Mouse (Mus musculus) natural killer cell, adult 2 months (primary cell): ENCODE measurements at regions not wholly inside any gene's neighbourhood (a gene's known extent, or its start where the extent isn't known, plus 50 kb on each side); places are given as distances from the start of the nearest gene placed in this dataset.

Source experiments
- DNase-seq, 2 experiments: peaks; one replicate each; pipeline ENCODE4 v3.0.0; 2022; ENCODE audit warnings: low spot score in 2 of 2

DNA sequence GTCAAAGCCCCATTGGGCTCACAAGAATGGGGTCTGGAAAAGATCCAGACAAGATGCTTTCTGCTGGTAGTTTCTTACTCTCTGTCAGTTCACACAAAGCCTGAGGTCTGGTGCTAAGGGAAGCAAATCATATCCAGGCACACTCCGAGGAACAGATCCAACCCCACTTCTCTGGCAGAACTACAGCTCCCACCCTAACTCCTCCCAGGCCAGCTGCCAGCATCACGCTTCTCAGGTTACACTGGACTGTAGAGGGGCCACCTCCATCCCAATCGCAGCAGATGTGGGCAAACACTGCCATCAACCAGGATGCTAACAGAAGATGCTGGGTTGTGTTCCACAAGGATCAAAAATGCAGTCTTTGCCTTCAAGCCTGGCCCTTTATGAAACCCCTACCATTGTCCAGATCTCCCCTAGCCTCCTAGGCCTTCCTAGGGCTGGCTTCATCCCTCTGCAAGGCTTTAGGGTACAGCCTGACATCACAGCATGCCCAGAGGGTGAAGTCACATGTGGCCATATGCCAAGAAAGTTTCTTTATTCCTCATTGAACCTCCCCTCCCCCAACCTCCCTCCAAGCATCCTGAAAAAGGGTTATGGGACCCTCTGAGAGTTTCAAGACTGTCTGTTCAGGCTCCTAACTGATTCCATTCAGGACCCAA is 99.6 kb upstream of the 2610301B20Rik start:
- DNase-seq, result no peak

DNA sequence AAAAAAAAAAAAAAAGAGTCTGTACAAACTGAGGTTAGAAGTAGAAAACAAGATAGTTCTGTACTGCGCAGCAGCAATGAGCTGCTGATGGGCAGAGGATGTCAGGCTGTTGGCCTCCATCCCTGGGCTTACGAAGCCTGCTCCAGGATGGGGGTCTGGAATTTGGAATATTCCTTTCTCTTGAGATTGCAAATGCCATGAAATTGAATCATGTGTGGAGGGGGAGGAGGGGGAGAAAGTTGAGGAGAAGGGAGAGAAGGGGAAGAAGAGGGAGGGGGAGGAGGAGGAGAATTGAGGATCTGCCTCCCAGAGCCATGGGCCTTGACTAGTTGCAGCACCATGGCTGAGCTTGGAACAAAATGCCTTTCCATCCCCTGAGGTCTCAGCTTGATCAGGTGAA is 87.6 kb upstream of the 2610301B20Rik start:
- DNase-seq, result no peak

DNA sequence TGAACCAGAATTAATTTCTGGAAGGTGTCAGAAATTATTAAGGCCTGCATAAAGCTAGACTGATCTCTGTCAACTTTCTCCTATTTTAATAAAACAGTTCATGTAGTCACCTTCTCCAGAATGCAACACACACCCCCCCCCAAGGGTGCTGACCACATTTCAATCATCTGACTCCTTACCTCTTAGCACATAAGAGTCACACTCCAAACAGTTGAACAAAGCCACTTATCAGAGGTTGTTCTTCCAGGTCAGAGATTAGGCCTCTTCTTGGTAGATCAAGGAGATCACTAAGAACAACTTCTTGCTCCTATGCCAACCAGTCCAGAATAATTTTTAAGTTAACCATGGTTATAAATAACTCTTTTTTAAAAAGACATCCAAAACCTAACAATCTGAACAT is 86.0 kb upstream of the 2610301B20Rik start:
- DNase-seq, result no peak

DNA sequence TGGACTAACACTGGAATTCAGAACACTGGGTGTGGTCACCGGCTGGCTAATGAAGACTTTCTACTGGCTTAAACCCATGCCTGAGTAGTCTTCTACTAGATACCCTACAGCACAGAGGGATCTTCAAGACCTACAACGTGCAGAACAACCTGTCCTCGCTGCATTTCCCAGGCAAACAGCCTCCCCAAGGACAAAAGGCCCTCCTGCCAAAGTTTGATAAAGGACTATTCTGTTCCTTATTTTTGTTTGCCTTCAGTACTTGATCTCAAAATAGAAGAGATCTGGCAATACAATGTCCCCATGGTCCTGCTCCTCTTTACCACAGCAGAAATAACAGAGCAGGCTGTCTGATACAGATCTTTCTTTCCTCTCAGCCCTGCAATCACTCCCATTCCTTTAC is 85.2 kb upstream of the 2610301B20Rik start:
- DNase-seq, result no peak

DNA sequence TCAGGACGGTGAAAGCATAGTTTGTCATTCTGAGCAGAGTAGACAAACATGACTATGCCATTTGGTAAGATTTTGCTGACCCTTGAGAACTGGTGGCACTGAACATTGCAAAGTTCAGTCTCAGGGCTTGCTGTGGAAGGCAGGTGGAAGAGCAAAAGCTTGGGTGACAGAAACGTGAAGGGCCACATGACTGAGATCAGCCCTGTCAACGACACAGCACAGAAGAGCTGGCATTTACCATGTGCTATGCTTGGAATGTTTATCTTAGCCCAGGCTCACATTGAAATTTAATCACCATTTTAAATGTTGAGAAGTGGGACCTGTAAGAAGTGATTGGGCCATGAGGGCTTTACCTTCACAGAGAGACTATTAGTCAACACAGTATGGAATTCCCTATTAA is 81.7 kb upstream of the 2610301B20Rik start:
- DNase-seq, result no peak

DNA sequence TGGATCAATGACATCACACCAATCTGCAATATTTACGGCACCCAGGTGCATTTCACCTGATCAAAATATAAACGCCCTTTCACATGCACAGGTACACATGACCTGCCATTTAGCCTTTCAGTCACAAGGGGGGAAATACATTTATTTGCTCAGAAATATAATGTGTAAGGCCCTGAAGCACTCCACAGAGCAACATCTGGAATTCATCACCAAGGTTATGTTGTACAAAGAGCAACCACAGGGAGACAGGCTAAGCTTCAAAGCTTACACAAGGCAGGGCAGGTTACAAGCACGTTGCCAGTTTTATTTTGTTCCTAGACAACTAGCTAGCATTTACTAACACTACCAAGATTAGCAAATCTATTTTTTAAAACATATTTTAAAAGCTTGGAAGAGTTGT is 79.8 kb upstream of the 2610301B20Rik start:
- DNase-seq, result no peak

DNA sequence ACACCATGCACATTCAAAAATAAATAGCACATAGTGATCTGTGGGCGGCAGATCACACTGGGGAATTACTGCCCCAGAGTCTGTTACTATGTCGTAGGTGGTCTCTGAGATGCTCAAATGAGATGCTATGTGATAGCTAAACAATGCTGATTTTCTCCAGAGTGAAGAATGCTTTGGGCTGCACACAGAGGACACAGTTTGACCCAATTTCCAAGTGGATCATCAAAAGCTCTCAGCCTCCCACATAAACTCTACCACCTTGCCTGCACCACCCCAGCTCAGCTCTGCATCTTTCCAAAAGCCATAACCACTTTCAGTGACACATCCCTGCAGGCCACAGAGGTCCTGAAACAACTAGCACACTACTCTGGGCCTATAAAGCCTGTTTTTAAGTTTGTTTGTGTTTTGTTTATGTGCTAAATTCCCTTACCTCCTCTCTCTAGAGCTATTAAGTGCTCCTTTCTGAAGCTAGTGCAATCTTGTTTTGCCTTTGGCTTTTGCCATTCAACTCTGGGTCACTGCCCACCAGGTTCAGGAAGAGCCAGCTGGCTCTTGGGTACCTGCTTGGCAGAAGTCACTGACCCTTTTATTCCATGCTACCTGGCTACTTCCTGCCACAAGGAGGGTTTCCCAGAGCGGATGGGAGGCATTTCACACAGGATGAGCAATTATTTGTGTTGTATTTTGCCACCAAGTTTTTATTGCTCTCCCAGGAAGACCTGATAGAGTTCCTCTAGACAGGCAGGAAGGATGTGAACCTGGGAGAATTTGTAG is 73.3 kb upstream of the 2610301B20Rik start:
- DNase-seq, result no peak

DNA sequence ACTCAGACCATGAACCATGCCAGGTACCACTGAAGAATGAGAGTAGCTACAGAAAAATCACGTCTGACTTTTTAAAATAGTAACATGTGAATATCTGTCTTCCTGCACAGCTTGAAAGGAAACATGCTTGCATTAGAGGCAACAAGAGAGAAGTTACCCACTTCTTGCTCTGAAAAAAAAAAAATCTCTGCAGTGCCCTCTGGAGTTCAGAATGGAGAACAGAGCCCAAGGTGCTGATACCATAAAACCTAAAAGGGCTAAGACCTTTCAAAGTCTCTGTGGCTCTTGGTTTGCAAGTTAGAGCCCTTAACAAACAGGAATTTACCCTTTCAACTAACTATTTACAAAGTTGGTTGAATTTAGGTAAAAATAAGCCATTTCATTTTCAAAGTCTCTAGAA is 69.6 kb upstream of the 2610301B20Rik start:
- DNase-seq, result no peak

DNA sequence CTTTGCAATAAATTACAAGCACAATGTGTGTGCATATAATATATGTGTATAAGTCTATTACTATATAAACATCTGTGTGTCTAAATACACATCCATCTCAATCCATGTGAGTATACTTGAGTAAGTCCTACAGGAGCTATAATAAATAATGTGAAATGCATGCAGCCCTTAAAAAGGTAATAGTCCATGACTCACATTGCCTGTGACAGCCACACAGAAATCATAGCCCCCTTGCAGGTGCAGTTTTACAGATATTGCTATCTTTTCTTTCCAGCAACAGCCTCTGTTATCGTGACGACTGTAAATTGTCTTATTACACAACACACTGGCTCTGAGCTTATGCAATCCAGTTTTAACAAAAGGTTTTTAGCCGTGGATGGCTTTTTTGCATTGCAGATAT is 67.0 kb upstream of the 2610301B20Rik start:
- no peak for DNase-seq

DNA sequence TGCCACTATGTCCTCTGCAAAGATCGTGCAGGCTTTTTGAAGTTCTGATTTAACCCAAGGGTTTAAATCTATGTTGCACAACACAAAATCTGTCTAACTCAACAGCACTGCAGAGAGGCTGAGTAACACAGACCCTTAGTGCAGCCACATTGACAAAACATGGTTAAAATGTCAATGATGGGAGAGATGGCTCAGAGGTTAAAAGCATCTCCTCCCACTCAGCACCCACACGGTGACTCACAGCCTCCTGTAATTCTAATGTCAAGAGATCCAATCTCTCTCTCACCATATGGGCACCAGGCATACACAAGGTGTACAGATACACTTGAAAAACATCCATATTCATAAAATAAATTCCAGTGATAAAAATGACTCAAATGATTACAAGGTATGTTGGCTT is 61.4 kb upstream of the 2610301B20Rik start:
- DNase-seq, result no peak
